Comparison of ENCODE assay signal across 31 mouse cellular contexts in genomic region chr9:37295586-37295985, GRCm38 (mm10).
"Had no signal": no experiment of that assay in that cellular context is flagged by ENCODE, and none has a peak within 500 bp of the region (broad histone marks: within the 10 kb centered on the region; RNA-seq: fewer than 3 reads in every experiment).

No protein-coding gene starts in this region.

- H3K9me3 ChIP-seq: limb, embryonic 10.5 days; limb, embryonic 12.5 days; limb, embryonic 13.5 days; limb, embryonic 15.5 days; liver, embryonic 12.5 days; liver, embryonic 13.5 days; liver, embryonic 15.5 days; lung, embryonic 15.5 days; megakaryocyte, embryonic 14.5 days; midbrain, embryonic 10.5 days; midbrain, embryonic 12.5 days; midbrain, embryonic 13.5 days; midbrain, embryonic 15.5 days had no signal

- H3K4me3 ChIP-seq: limb, embryonic 10.5 days; limb, embryonic 12.5 days; limb, embryonic 13.5 days; limb, embryonic 15.5 days; liver, embryonic 12.5 days; liver, embryonic 13.5 days; liver, embryonic 15.5 days; lung, embryonic 15.5 days; megakaryocyte, embryonic 14.5 days; midbrain, embryonic 10.5 days; midbrain, embryonic 12.5 days; midbrain, embryonic 13.5 days; midbrain, embryonic 15.5 days; myocyte had no signal

- DNase-seq: left cerebral cortex, postnatal 4 days; liver; liver, embryonic 13.5 days; liver, postnatal 0 days; lung, adult 18-20 months; lung, adult 2 months; lung, embryonic 14.5 days; lung, postnatal 10 days; lung, postnatal 14 days; lung, postnatal 36 days; lung, postnatal 4 days; midbrain, embryonic 14.5 days had no signal

- H3K27ac ChIP-seq: limb, embryonic 10.5 days; limb, embryonic 12.5 days; limb, embryonic 13.5 days; limb, embryonic 15.5 days; liver, embryonic 12.5 days; liver, embryonic 13.5 days; liver, embryonic 14.5 days; liver, embryonic 15.5 days; lung, embryonic 15.5 days; macrophage; midbrain, embryonic 10.5 days; midbrain, embryonic 12.5 days; midbrain, embryonic 13.5 days; midbrain, embryonic 15.5 days had no signal

- H3K9ac ChIP-seq: limb, embryonic 12.5 days; limb, embryonic 13.5 days; limb, embryonic 15.5 days; liver, embryonic 12.5 days; liver, embryonic 13.5 days; liver, embryonic 14.5 days; liver, embryonic 15.5 days; liver, postnatal 0 days; lung, embryonic 14.5 days; lung, embryonic 15.5 days; midbrain, embryonic 12.5 days; midbrain, embryonic 13.5 days; midbrain, embryonic 15.5 days had no signal

- H3K27me3 ChIP-seq: limb, embryonic 12.5 days; limb, embryonic 13.5 days; limb, embryonic 15.5 days; liver, embryonic 12.5 days; liver, embryonic 13.5 days; liver, embryonic 15.5 days; lung, embryonic 15.5 days; megakaryocyte, embryonic 14.5 days; midbrain, embryonic 12.5 days; midbrain, embryonic 13.5 days; midbrain, embryonic 15.5 days had no signal

- H3K4me2 ChIP-seq: limb, embryonic 12.5 days; limb, embryonic 13.5 days; limb, embryonic 15.5 days; liver, embryonic 11.5 days; liver, embryonic 12.5 days; liver, embryonic 13.5 days; liver, embryonic 15.5 days; lung, embryonic 14.5 days; lung, embryonic 15.5 days; midbrain, embryonic 11.5 days; midbrain, embryonic 12.5 days; midbrain, embryonic 13.5 days; midbrain, embryonic 15.5 days had no signal

- H3K36me3 ChIP-seq: limb, embryonic 10.5 days; limb, embryonic 12.5 days; limb, embryonic 13.5 days; limb, embryonic 15.5 days; liver, embryonic 13.5 days; liver, embryonic 15.5 days; lung, embryonic 15.5 days; midbrain, embryonic 10.5 days; midbrain, embryonic 12.5 days; midbrain, embryonic 13.5 days; midbrain, embryonic 15.5 days had no signal

- H3K4me1 ChIP-seq: limb, embryonic 10.5 days; limb, embryonic 12.5 days; limb, embryonic 13.5 days; limb, embryonic 15.5 days; liver, embryonic 12.5 days; liver, embryonic 13.5 days; liver, embryonic 15.5 days; lung, embryonic 15.5 days; megakaryocyte, embryonic 14.5 days; midbrain, embryonic 10.5 days; midbrain, embryonic 12.5 days; midbrain, embryonic 13.5 days; midbrain, embryonic 15.5 days had no signal

- ATAC-seq: liver, embryonic 12.5 days; liver, postnatal 0 days; lung, postnatal 0 days; midbrain, embryonic 13.5 days; midbrain, embryonic 15.5 days; midbrain, embryonic 16.5 days had no signal
